Comparison of ENCODE assay signal across 16 mouse cellular contexts in genomic region chr6:126057706-126058105, GRCm38 (mm10).
"Had no signal": no experiment of that assay in that cellular context is flagged by ENCODE, and none has a peak within 500 bp of the region (broad histone marks: within the 10 kb centered on the region; RNA-seq: fewer than 3 reads in every experiment).

No protein-coding gene starts in this region.

- H3K27me3 ChIP-seq: lung, embryonic 15.5 days; midbrain, embryonic 13.5 days; midbrain, embryonic 15.5 days; neural tube, embryonic 12.5 days; stomach, embryonic 15.5 days had no signal

- DNase-seq: liver, postnatal 0 days; lung, postnatal 14 days; lung, postnatal 36 days; right cerebral cortex, postnatal 14 days; thymus, adult 2 months; thymus, postnatal 25 days; thymus, postnatal 4 days had no signal

- H3K4me1 ChIP-seq: lung, embryonic 15.5 days; megakaryocyte, embryonic 14.5 days; midbrain, embryonic 13.5 days; midbrain, embryonic 15.5 days; neural tube, embryonic 12.5 days; stomach, embryonic 15.5 days had no signal

- H3K4me2 ChIP-seq: lung, embryonic 15.5 days; midbrain, embryonic 11.5 days; midbrain, embryonic 13.5 days; midbrain, embryonic 15.5 days; neural tube, embryonic 12.5 days; stomach, embryonic 15.5 days had no signal

- H3K9me3 ChIP-seq: lung, embryonic 15.5 days; midbrain, embryonic 13.5 days; midbrain, embryonic 15.5 days; neural tube, embryonic 12.5 days; stomach, embryonic 15.5 days had no signal

- H3K4me3 ChIP-seq: lung, embryonic 15.5 days; megakaryocyte, embryonic 14.5 days; midbrain, embryonic 13.5 days; midbrain, embryonic 15.5 days; neural tube, embryonic 12.5 days; stomach, embryonic 15.5 days had no signal

- ATAC-seq: liver, postnatal 0 days; midbrain, embryonic 13.5 days; midbrain, embryonic 15.5 days had no signal

- H3K36me3 ChIP-seq: lung, embryonic 15.5 days; midbrain, embryonic 13.5 days; midbrain, embryonic 15.5 days; neural tube, embryonic 12.5 days; stomach, embryonic 15.5 days had no signal

- H3K27ac ChIP-seq: lung, embryonic 15.5 days; macrophage; midbrain, embryonic 13.5 days; midbrain, embryonic 15.5 days; neural tube, embryonic 12.5 days; stomach, embryonic 15.5 days; stomach, postnatal 0 days had no signal

- H3K9ac ChIP-seq: liver, postnatal 0 days; lung, embryonic 15.5 days; midbrain, embryonic 13.5 days; midbrain, embryonic 15.5 days; neural tube, embryonic 12.5 days; stomach, embryonic 15.5 days had no signal
